Mouse (Mus musculus): ENCODE results near the gene Olfr1513.
A peak's percentile ranks its signal among the peaks of the same experiment; 100 is the strongest.
"Not testable (repeated sequence)": the region's sequence is repeated elsewhere in the genome, so short reads cannot be mapped to it uniquely, and the experiment has no call there.

Olfr1513 gene

DNA sequence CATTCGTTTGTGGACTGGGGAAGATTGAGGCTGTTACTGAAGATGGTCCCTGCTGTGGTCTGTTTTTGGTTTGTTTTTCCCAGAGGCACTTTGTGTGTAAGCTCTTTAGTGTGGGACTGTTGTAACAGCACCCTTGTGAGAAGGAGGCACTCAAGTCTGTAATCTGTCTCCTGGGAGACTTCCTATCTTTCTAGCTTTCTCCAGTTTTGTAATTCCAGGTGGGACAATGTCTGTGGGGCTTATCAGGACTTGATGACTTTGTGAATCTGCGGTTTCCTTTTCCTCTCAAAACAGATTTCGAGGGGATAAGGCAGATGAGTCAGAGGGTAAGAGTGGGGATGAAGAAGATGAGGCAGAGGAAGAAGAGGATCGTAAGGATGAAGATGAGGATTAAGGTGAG, at the start of gene Olfr1513:
Gene Olfr1513, minus strand, starts transcription at position 101 of the 400 bp plus-strand sequence.
- DNase-seq, result no peak

DNA sequence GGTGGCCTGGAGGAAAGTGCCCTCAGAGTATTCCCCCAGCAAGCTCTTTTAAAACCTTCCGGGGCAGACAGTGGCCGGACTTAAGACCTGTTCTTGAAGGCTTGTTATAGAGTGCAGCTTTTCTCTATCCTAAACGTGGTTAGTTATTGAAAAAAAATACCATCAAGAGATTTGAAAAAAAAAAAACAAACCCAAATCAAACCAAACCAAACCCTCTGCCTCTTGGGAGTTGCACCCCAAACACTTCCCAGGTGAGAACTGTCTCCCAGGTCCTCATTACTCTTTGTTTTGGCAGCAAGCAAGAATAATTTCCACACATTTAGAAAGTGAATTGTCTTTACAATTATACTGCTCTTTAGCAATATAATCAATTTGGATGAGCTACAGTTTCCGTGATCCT, 41.1 kb upstream of the Olfr1513 start, which contains the start of gene Olfr1511:
Gene Olfr1511, minus strand, starts transcription at position 101 of the 400 bp plus-strand sequence.
- no peak for DNase-seq

DNA sequence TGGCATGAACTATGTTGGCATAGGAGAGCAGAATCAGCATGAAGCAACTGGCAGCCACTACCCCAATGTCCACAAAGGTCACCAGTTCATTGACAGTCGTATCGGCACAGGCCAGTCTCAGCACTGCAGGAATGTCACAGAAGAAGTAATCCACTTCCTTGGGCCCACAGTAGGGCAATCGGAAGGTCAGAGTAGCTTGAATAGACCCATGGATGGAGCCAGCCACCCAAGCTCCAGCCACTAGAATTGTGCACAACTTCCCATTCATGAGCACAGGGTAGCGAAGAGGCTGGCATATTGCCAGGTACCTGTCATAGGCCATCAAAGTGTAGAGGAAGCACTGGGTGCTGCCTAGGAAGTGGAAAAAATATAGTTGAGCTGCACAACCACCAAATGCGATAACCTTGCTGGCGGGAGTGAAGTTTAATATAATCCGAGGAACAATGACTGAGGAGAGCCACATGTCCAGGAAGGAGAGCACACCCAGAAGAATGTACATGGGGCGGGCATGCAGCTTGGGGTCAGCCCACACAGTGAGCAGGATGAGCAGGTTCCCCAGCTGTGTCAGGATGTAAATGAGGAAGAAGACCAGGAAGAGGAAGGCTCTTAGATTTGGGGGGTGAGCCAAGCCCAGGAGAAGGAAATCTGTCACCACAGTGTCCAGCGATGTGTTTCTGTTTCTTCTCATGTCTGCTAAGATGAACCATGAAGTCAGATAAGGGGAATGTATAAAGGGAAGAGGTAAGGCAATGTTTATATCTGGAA, 34.1 kb upstream of the Olfr1513 start:
- DNase-seq, result not testable (repeated sequence)

DNA sequence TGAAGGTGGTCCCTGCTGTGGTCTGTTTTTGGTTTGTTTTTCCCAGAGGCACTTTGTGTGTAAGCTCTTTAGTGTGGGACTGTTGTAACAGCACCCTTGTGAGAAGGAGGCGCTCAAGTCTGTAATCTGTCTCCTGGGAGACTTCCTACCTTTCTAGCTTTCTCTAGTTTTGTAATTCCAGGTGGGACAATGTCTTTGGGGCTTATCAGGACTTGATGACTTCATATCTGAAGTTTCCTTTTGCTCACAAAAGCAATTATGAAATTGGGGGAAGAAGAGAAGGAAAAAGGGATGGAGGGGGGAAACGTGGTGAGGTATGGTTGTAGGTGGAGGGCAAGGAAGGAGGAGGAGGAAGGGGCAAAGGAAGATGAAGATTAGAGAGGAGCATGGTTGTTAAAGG, 22.9 kb upstream of the Olfr1513 start, which contains the start of gene Olfr1512:
Gene Olfr1512, minus strand, starts transcription at position 101 of the 400 bp plus-strand sequence.
- no peak for DNase-seq

DNA sequence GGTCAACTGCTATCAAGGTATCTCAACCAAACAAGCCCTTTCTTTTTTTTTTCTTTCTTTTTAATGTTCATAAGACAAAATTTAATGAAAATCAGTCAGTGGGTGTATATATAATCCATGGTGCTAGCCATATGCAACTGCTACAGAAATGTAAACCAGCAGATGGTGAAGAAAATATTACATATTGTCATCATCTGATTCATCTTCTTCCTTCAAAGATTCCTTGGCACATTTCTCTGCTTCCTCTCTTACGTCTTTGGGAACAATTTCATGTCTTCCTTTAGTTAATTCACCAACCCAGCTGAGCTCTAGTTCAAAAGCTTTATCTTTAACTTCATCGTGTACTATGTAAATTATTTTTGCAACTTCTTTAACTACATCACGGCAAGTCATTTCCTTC, 12.5 kb upstream of the Olfr1513 start:
- DNase-seq, result no peak

DNA sequence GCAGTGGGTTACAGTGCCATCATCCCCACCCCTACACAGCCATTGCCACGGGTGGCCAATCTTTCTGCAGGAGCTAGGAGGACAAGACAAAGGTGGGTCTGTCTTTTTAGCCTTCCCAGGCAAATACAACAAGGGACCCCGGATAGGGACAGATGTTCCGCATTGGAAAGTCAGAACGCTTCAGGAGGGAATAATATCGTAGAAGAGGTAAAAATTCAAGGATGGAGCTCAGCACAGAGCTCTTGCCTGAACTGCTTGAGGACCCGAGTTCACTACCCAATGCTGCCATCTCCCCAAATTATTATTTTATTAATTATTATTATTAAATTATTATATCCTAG, 16.7 kb downstream of the Olfr1513 start:
- DNase-seq, result peak in 1 of 2 experiments; percentile 13

DNA sequence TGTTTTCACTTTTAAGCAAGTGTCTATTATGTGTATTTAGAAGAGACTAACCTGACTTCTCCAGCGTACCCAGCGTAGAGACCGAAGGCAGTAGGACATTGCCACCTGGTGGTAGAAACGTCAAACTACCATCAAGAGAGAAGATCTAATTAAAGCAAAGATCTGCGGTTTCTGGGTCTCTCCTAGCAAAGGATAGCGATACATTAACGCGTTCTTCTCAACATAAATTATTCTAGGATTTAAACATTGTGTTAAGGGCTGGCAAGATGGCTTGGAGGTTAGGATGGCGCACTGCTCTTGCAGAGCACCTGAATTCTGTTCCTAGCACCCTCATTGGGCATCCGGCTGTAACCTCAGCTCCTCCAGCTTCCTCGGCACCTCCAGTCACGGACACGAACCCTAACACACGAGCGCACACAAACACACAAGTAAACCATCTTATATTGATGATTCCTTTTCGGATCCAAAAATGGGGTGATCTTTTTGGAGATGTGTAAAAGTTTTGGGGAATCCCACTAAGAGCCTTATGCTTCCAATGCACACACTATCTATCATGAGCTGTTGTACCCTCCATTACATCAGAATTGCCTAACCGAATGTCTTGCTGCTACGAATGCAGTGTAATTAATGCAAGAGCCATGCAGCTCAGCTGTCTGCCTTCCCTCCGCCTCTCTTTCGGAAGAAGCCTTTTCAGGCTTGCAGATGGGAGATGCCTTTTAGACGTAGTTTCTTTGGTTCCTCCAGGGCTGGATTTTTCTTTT, 17.3 kb downstream of the Olfr1513 start:
- peak; percentile 82 to 83 for DNase-seq

DNA sequence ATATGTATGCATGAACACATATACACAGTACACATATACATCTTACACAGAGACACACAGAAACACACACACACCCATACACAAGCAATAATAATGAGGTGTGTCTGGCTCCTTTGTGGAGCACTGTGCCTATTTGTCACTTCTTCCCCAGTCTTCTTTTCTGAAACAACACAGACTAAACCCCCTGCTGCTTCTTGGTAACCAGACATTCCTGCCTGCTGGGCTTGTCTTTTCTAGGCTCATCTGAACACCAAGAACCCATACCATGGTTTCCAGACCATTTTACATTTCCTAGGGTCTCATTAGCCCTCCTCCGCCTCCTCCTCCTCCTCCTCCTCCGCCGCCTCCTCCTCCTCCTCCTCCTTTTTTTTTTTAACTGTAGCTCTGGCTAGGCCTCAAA, 24.0 kb downstream of the Olfr1513 start:
- DNase-seq, result no peak

DNA sequence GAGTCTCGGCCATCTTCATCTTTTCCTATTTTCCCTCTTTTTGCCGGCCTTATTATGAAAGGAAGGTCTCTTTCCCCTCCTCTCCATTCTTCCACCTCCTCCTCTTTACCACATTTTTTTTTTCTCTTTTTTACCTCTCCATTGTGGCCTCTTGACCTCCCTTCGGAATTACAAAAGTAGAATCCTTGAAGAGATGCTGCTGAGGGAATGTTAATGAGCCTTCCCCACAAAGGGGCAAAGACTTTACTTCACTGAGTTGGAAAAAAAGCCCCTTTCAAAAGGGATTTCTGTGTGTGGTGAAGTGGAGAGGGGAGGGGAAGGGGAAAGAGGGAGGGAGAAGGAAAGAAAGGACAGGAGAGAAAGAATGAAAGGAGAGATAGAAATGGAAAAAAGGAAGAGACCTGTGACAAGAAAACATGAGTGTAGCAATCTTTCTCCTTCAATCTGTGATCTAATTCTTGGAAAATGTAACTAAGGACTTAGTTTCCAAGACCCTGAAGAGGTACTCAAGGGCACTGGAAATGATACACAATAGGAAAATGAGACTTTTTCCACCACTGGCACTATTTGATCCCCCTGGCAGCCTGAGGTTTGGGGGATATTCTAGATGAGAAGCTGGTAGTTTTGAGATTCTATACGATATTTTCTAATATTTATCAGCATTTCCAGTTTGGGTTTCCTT, 25.0 kb downstream of the Olfr1513 start:
- DNase-seq, result no peak

DNA sequence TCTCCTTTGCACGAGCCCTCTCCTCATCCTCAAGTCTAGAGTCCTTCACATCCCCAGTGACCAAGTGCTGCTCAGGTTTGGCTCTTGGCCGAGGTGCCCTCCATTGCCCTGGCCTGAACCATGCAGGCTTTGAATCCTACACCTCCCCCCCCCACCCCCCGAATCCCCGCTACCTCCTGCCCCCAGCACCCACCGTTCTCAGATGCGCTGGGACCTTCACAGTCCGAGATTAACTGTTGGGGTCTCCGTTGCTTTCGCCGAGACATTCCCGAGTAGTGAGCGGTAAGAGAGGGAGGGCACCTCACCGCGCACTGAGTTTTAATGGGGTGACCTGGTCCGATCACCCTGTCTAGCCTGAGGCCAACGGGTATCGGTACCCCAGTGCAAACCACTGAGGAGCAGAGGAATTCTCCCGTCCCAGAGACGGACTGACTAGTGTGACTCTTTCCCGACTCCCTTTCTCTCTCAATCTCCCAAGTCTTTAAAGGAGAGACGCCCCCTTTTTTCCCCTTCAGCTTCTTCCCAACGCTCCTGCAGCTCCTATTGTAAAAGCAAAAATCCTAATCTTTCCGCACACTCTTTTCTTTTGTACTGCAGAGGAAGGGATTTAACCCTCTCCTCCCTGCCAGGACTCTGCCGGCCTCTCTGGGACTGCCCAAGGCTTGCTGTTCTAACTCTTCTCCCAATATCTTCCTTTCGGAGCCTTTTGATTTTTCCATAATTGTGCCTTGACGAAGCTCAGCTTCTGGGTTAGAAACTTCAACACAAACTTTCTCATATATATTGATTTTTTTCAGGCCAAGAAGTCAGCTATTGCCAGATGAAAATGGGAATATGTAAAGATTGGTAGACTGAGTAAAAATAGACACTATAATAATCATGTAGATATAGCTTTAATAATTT, 28.0 kb downstream of the Olfr1513 start, which contains the start of gene Sall2:
Gene Sall2, minus strand, starts transcription at position 853 of the 903 bp plus-strand sequence.
- DNase-seq, result peak in 1 of 2 experiments; percentile 14

DNA sequence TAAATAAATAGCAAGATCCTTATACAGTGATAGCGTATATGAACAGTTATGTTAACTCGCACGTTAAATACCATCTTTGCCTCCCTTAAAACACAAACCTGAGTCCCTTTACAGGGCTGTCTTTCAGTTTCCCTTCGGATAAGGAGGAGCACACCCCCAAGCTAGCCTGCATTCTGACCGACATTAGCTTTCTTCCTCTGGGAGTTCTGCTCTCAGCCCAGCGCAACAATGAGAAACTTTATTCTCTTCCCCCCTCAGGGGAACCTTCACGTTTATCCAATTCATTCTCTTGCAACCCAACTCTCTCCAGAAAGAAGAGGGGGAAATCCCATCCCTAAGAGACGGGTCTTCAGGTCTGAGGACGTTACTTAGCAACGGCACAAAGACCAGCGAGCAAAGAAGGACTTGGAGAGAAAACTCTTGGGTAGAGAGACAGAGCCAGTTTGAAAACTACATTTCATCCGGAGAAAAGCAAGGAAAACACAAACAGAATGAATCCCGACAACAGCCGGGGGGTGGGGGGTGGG, 28.8 kb downstream of the Olfr1513 start:
- DNase-seq, result no peak

DNA sequence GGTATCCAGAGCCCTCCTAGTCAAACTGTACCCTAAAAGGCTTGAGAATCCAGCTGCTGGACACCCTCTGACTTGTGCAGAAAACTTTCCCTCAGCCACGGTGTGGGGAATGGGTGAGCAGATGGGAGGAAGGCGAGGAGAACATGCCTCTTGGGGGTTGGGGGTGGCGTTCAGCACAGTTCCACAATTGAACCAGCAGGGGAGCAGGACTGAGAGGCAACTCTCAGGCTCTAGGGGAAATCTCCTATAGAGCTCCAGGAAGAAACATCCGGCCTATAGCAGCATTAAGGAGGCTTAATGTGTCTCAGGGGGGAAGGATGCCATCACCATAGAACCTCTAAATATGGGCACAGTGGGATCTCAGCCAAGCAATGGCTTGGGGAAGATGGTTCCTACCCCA, 30.3 kb downstream of the Olfr1513 start:
- DNase-seq, result no peak

DNA sequence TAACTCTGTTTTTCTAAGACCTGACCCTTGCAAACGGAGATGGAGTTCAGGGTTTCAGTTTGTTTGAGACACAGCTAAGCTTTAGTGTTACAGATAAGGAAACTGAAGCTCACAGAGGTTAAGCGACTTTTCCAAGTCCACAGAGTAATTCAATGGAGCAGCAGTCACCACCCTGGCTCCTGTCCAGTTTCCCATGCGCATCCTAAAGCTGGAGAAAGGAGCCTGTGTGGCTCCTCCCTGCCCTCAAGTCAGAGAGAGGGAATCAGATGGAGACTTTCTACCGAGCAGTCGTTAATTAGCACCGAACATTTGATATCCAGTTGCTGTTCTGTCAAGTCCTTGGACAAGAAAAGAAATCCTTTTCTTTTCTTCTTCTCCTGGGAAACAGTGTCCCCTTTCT, 36.8 kb downstream of the Olfr1513 start:
- no peak for DNase-seq

DNA sequence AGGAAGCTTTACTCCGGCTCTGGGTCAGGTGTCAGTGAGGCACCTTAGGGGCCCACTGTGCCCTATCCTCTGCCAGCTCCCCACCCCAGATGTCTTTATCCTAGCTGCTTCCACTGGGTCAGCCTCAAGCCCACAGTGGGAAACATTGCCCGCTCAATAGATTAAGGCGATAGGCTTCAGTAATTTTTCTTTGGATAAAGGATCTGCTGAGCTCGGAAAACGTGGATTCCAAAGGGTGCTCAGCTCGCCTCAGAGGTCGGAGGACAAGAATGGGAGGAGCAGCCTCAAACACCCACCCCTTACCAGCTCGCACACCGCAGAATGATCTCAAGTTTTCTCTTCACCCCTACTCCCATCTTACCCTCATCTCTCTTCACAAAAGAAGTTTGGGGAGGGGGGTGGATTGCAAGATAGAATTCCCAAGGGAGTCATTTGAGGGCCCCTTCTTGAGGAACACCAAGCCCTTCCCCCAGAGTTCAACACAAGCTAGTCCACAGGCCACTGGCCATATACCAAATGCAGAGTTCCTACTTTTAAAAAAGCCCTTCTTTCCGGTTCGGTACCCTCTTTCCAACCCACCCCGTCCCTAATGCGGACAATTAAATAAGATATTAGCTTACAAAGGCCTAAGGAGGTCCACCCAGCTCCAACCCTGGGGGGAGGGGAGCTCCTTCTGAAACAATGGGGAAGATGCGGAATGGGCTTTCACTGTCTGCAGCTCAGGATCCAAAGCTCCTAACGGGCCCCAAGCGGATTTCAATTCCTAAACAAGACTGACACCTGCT, 39.6 kb downstream of the Olfr1513 start:
- DNase-seq, result peak; percentile 57 to 67

DNA sequence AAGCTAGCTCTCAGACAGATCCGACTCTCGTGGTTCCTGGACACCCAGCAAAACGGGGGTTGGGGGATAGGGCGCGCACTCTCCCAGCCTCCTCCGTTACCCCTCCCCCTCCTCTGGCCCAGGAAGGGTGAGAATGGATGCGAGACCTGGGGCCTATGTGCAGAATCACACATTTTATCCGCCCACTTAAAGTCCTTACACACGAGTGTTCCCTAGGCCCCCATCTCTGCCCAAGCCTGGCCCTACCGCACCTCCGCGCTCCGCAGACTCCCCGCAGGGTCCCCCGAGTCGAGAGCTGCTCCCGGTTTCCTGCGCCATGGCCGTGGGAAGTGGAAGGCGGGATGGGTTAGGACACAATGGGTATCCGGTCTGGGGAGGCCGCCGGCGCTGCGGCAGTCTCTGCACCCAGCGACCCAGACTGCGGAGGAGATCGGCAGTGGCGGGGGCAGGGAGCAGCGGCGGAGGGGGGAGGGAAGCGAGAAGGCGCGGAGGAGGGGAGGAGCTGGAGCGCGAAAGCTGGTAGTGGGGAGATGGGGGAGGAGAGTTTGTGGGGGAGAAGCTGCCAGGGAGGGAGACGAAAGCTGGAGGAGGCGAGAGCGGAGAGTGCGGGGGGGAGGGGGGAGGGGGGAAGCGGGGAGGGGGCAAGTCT, 40.3 kb downstream of the Olfr1513 start:
- DNase-seq, result peak; percentile 81 to 83

DNA sequence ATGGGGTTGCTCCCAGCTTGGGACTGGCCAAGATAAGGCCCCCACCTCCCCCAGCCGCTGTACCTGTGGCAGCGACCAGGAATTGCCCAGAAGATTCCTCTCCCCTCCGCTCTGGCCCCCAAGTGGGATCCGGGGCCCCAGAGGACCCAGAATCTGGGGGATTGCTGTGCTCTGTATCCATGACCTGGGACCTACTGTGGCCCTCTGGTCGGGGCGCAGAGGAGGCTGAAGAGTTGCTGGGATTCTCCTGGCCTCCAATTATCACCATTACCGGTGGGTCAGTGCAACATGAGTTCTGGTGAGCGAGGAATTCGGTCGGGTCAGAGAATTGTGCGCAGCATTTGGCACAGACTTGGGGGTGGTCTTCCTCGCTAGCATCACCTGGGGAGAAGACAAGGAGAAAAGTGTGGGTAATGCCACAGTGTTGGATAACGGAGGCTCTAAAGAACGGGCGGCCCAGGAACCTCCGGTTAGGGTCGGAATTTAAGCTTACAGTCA, 40.9 kb downstream of the Olfr1513 start:
- no peak for DNase-seq

DNA sequence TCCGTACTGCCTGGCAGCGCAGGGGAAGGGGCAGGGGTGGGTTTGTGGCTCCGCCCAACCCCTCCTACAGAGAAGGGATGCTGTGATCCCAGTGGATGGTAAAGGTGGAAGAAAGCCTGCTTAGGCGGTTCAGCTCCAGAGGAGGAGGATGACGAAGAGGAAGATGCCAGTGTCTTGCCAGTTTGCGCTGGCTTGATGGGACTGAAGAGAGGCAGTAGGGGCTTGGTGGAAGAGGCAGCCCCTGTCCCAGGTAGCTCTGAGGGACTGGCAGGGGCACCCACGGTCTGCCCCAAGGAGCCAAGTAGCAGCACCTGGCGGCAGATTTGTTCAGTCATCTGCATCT, 41.4 kb downstream of the Olfr1513 start:
- peak in 1 of 2 experiments; percentile 22 for DNase-seq

DNA sequence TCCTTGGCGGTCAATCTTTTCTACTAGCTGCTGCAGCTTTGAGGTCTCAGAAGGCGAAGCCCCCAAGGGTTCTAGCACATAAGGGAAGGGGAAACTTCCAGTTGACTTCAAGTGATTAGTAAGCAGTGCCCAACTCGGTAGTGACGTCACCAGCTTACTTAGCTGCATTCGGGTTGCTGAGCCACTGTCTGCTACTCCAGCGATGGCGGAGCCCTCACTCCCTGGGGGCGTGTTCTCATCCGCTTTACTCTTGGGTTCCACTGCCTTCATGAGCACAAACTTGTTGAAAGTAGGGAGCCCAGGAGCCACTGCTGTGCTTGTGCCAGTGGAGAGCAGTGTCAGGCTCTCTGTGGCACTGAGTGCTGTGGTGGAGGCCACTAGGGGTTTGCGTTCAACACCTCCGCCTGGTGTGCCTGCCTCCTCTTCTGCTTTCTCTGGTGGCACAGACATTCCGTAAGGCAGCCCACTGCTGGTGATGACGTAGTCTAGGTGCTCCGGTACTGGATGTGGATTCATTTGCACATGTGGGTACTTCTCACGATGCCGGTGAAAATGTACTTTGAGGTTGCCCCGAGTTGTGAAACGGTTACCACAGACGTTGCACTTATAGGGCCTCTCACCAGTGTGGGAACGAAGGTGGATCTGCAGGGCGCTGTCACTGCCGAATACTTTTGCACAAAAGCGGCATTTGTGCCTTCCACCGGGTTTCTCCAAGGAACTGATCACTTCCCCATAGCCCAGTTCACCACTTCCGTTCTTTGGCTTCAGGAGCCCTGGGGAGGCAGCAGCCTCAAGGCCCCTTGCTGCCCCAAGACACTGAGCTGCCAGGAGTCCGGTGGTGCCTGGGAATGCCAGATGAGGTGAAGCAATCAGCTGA, 42.0 kb downstream of the Olfr1513 start:
- no peak for DNase-seq

DNA sequence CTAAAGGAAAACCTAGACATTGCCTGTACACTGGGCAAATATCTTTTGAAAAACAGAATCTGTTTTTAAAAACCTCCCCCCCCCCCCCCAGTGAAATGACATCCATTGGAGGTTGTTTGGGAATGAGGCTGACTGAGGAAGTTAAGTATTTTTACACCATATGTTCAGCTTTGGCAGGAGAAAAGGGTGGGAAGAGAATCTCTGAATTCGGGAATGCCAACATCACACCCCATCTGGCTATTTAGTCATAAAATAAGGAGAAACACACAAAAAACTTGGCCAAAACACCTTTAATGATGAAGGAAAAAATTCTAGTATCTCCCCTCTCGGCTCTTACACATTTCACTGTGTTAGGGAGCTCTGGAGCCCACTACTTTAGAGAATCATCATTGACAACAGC, 45.3 kb downstream of the Olfr1513 start:
- no peak for DNase-seq

DNA sequence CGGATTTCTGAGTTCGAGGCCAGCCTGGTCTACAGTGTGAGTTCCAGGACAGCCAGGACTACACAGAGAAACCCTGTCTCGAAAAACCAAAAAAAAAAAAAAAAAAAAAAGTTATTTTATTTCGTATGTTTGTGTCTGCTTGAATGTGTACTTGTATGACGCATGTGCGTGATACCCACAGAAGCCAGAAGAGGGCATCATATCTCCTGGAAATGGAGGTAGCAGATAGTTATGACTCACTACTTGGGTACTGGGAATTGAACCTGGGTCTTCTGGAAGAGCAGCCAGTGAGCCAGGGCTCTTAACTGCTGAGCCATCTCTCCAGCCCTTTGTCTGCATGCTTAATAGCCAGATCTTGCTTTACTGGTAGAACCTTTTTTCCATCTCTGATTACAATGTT, 45.9 kb downstream of the Olfr1513 start:
- peak; percentile 33 to 53 for DNase-seq
